Mouse (Mus musculus) liver, adult 2 months (tissue): ENCODE measurements around the gene H2-Aa.

Source experiments
- CTCF ChIP-seq: fragments of 200-500 bp; IDR thresholded peaks from 2 replicates; pipeline ENCODE4 v1.5.1; 2011; ENCODE audit warnings: low read depth, low read length, control low read depth
- POLR2A ChIP-seq: fragments of 200-500 bp; IDR thresholded peaks from 2 replicates; pipeline ENCODE4 v1.6.1; 2011; ENCODE audit warnings: low read length, control low read depth; ENCODE audit not compliant: insufficient read depth; ENCODE audit errors: extremely low read depth

DNA sequence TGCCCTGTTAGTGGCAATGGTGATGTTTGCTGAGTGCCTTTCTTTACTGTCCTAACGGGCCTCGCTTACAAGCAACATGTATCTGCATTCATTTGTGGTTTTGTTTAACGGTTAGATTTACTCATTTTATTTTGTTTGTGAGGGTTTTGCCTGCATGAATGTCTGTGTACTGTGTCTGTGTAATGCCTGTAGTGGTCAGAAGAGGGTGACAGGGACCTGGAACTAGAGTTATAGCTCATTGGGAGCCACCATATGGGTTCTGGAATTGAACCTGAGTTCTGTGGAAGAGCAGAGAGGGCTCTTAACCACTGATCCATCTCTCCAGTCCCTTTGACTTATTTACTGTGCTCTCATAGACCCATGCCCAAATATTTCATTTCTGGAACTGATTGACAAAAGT lies 40.6 kb downstream of the H2-Aa start:
- TF ChIP-seq CTCF = no peak
- TF ChIP-seq POLR2A = no peak
